Mouse (Mus musculus) embryonic facial prominence, embryonic 11.5 days (tissue): ENCODE measurements around the gene Angptl7. TPM values are rescaled to one million over a fixed set of nuclear protein-coding genes. Genes with fewer than 3 reads are reported as not detected.

Experiments used
- ATAC-seq: fragments of 200-750 bp; cut with Nextera tagmentation; replicated peaks from 2 replicates; pipeline ENCODE4 v1.8.0; 2017; ENCODE audit warnings: low read depth; ENCODE audit not compliant: insufficient number of reproducible peaks, low FRiP score, low TSS enrichment
- DNase-seq: peaks from one replicate; pipeline ENCODE4 v3.0.0-alpha.2; 2015; ENCODE audit warnings: low spot score
- H3K27ac ChIP-seq: fragments of 300-500 bp; sonication (generic); replicated peaks from 2 replicates; pipeline ENCODE4 v1.5.1; 2014; ENCODE audit warnings: mild to moderate bottlenecking, low read depth, low read length, control low read depth
- H3K27me3 ChIP-seq: fragments of 300-500 bp; sonication (generic); 2 replicates; pipeline ENCODE4 v1.6.1; 2014; ENCODE audit warnings: mild to moderate bottlenecking, low read length, moderate library complexity, mixed read lengths; ENCODE audit not compliant: control insufficient read depth, insufficient read depth
- H3K36me3 ChIP-seq: fragments of 300-500 bp; sonication (generic); replicated peaks from 2 replicates; pipeline ENCODE4 v1.6.1; 2014; ENCODE audit warnings: low read depth, mild to moderate bottlenecking, low read length, moderate library complexity, mixed read lengths; ENCODE audit not compliant: control insufficient read depth, insufficient read depth
- H3K4me1 ChIP-seq: fragments of 300-500 bp; sonication (generic); 2 replicates; pipeline ENCODE4 v1.6.1; 2014; ENCODE audit warnings: low read length, mixed read lengths; ENCODE audit not compliant: control insufficient read depth, insufficient read depth
- H3K4me2 ChIP-seq: fragments of 300-500 bp; sonication (generic); 2 replicates; pipeline ENCODE4 v1.6.1; 2014; ENCODE audit warnings: low read depth, mild to moderate bottlenecking, control low read depth, low read length, moderate library complexity
- H3K4me3 ChIP-seq: fragments of 300-500 bp; sonication (generic); 2 replicates; pipeline ENCODE4 v1.5.1; 2014; ENCODE audit warnings: low read depth, low read length, control low read depth
- H3K9ac ChIP-seq: fragments of 300-500 bp; sonication (generic); replicated peaks from 2 replicates; pipeline ENCODE4 v1.6.1; 2014; ENCODE audit warnings: mild to moderate bottlenecking, control low read depth, low read length
- H3K9me3 ChIP-seq: fragments of 300-500 bp; sonication (generic); replicated peaks from 2 replicates; pipeline ENCODE4 v1.6.1; 2016; ENCODE audit warnings: mild to moderate bottlenecking, low read length, inconsistent platforms, mixed read lengths; ENCODE audit not compliant: control insufficient read depth
- WGBS: fragments of 180-500 bp; shearing (Covaris S2); extraction: QIAGEN DNeasy Blood & Tissue Kit; methylation state at CpG from one replicate; pipeline ENCODE4 v1.1.7; 2014; 5-methylcytosine and 5-hydroxymethylcytosine counted together
- polyA plus RNA-seq: library from polyadenylated mRNA; unstranded; fragments of >200 nt; fragmentation: Nextera tagmentation; extraction: Ambion mirVana; gene quantifications from 2 replicates; pipeline ENCODE4 v1.2.1, GENCODE M21; 2014

Angptl7 gene
- polyA plus RNA-seq, 1 experiment from 2014 or later: 0.21 TPM

GRCm38 (mm10) chr4:148527158-148527910 lies 27.1 kb upstream of the Angptl7 start:
- H3K27ac ChIP-seq: no peak overlapping the region
- H3K9ac ChIP-seq: no peak overlapping the region
- DNase-seq (no peak), ATAC-seq (no peak)
- H3K36me3 ChIP-seq: peaks cover 4% of the 10 kb centered on the region
- 88% methylated on average over 10 of the region's 10 CpGs for WGBS
- no peaks in the 10 kb centered on the region for H3K4me1 ChIP-seq
- no peaks in the 10 kb centered on the region for H3K9me3 ChIP-seq
- H3K27me3 ChIP-seq: no peaks in the 10 kb centered on the region
- no peak overlapping the region for H3K4me3 ChIP-seq
- H3K4me2 ChIP-seq: no peak overlapping the region

DNA sequence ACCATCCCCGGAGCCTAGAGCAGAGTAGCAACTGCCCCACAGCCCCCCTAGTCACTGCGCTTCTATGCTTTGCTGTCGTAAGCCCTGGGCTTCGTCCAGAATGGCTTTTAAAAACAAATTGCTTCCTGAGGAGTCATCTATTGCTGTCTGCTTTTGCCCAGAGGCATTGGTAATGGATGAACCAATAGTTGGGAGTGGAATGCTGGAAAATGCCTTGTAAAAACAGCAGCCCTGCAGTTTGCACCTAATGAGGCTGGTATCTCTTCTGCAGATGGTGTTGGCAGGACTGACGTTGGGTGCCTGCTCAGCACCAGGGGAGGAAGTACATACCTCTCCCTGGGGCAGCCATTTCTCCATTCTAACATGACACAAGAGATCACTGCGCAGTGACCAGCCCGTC lies 23.3 kb upstream of the Angptl7 start:
- WGBS: 79% methylated on average over 7 of the region's 7 CpGs

DNA sequence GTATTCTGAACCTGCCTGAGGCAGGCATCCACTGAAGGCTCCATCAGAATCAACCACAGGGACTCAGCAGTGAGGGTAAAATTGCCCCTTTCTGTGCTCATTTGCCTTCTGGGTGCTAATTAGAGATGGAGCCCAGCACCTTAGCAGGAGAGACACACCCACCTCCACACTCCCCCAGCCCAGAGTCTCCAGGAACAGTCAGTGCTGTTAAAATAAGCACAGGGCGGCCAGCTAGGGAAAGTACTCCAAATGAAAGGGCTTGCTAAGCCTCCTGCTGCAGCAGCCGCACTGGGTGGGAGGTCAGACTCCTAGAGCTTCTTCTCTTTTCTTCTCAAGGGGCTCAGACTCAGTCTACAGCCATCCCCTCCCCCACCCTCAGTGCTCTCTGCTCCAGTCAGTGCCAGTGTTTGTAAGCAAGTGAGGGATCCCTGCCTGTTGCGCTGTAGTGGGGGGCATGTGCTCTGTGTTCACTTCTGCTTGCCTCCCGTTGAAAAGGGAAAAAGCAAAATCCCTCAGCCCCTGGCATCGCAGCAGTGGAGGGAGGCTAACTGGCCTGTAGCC lies 18.1 kb upstream of the Angptl7 start:
- WGBS: 24% methylated on average over 5 of the region's 5 CpGs
- Histone ChIP-seq H3K4me3 (no peak overlapping the region), H3K9ac (no peak overlapping the region), H3K9me3 (no peaks in the 10 kb centered on the region), H3K36me3 (peaks cover 6% of the 10 kb centered on the region), H3K27ac (no peak overlapping the region), H3K4me2 (no peak overlapping the region), H3K27me3 (no peaks in the 10 kb centered on the region), H3K4me1 (no peaks in the 10 kb centered on the region)
- DNase-seq (peak; percentile 4), ATAC-seq (no peak)

More for the DNA sequence above, 23.3 kb upstream of the Angptl7 start:
- DNase-seq (no peak), ATAC-seq (no peak)
- no peaks in the 10 kb centered on the region for H3K4me1 ChIP-seq
- no peak overlapping the region for H3K4me2 ChIP-seq
- H3K27ac ChIP-seq: no peak overlapping the region
- H3K9ac ChIP-seq: no peak overlapping the region
- H3K4me3 ChIP-seq: no peak overlapping the region
- no peaks in the 10 kb centered on the region for H3K27me3 ChIP-seq
- peaks cover 4% of the 10 kb centered on the region for H3K36me3 ChIP-seq
- no peaks in the 10 kb centered on the region for H3K9me3 ChIP-seq

DNA sequence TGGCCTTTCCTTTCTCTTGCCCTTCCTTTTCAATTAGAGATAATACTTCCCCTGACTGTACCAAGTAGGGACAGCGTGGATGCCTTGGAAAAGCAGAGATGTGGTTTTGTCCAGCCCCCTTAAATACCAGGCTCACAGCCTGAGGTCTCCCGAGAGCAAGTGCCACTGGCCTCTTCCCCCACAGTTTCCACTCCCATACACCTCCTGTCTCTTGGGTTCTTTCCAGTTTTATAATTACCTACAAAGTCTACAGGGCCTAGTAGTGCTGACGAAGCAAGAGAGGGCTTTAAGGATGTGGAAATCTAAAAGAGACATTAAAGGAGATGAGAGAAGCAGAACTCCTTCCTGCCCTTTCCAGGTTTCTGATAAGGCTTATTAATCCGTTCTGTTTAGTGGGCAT lies 17.5 kb upstream of the Angptl7 start:
- DNase-seq (no peak), ATAC-seq (no peak)
- Histone ChIP-seq H3K27me3 (no peaks in the 10 kb centered on the region), H3K4me1 (no peaks in the 10 kb centered on the region), H3K9me3 (no peaks in the 10 kb centered on the region), H3K36me3 (peaks cover 6% of the 10 kb centered on the region), H3K9ac (no peak overlapping the region), H3K27ac (no peak overlapping the region), H3K4me3 (no peak overlapping the region), H3K4me2 (no peak overlapping the region)
- 58% methylated on average over 4 of the region's 4 CpGs for WGBS

- H3K36me3 ChIP-seq: peaks cover 6% of the 10 kb centered on the region
- 86% methylated on average over 2 of the region's 2 CpGs for WGBS
Observed at GRCm38 (mm10) chr4:148515313-148515712, 15.1 kb upstream of the Angptl7 start.

DNA sequence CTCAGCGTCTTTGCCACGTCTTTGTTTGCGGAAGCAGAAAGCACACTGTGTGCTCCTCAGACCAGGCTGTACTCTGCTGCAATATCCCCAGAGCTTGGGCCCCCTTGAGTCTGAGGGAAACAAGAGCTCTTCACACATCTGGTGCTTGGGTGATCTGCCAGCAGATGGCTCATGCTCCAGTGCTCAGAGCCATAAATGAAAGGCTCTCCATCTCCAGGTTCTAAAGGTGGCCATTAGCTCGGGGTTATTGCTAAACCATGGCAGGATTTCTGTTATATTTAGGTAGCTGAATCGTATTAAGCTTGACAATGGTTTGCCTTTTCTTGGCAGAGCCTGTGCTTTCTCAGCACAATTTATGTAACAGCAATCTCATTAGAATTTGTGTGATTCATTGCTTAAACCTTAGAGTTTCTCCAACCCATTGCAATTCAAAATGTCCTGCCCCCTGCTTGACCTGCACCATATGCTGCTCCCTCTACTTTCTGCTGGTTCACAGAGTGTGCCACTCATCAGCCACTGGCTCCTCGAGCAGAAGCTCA lies 12.8 kb upstream of the Angptl7 start:
- Histone ChIP-seq H3K9me3 (no peaks in the 10 kb centered on the region), H3K9ac (no peak overlapping the region), H3K4me2 (no peak overlapping the region), H3K36me3 (peaks cover 6% of the 10 kb centered on the region), H3K27me3 (no peaks in the 10 kb centered on the region), H3K4me3 (no peak overlapping the region), H3K27ac (no peak overlapping the region), H3K4me1 (no peaks in the 10 kb centered on the region)
- 80% methylated on average over 6 of the region's 6 CpGs for WGBS
- ATAC-seq (no peak), DNase-seq (no peak)

More at GRCm38 (mm10) chr4:148515313-148515712, 15.1 kb upstream of the Angptl7 start:
- ATAC-seq (no peak), DNase-seq (no peak)
- Histone ChIP-seq H3K4me1 (no peaks in the 10 kb centered on the region), H3K4me3 (no peak overlapping the region), H3K27me3 (no peaks in the 10 kb centered on the region), H3K9me3 (no peaks in the 10 kb centered on the region), H3K27ac (no peak overlapping the region), H3K4me2 (no peak overlapping the region), H3K9ac (no peak overlapping the region)

DNA sequence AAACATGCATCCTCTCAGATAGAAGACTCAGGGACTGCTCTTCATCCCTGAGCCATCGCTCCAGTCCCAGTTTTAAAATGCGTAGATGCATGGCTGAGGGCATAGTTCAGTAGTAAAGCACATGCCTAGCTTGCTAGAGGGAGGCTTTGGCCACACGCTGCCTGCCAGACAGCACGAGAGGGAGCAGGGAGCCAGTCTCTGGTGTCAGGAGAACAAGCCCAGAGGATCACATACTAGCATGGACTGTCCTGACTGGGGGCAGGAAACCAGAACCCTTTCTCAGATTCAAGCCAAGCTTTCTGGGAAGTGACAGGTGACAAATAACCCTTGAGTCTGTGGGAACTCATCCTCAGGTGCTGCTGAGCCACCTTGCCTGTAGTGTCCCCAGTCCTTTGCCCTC lies 11.1 kb upstream of the Angptl7 start:
- Histone ChIP-seq H3K27me3 (no peaks in the 10 kb centered on the region), H3K9ac (no peak overlapping the region), H3K4me3 (no peak overlapping the region), H3K9me3 (no peaks in the 10 kb centered on the region), H3K36me3 (peaks cover 5% of the 10 kb centered on the region), H3K4me1 (no peaks in the 10 kb centered on the region), H3K4me2 (no peak overlapping the region), H3K27ac (no peak overlapping the region)
- DNase-seq (no peak), ATAC-seq (no peak)
- 90% methylated on average over 4 of the region's 4 CpGs for WGBS

- H3K4me1 ChIP-seq: no peaks in the 10 kb centered on the region
- H3K36me3 ChIP-seq: peaks cover 4% of the 10 kb centered on the region
- H3K4me2 ChIP-seq: no peak overlapping the region
- DNase-seq (no peak), ATAC-seq (no peak)
- no peaks in the 10 kb centered on the region for H3K27me3 ChIP-seq
- H3K27ac ChIP-seq: no peak overlapping the region
- H3K9me3 ChIP-seq: no peaks in the 10 kb centered on the region
- 77% methylated on average over 4 of the region's 4 CpGs for WGBS
- H3K9ac ChIP-seq: no peak overlapping the region
- no peak overlapping the region for H3K4me3 ChIP-seq
Observed at GRCm38 (mm10) chr4:148510691-148511090, 10.4 kb upstream of the Angptl7 start.
